Mouse (Mus musculus) heart, embryonic 11.5 days (tissue): ENCODE data around the gene Sypl. TPM values are rescaled to one million over a fixed set of nuclear protein-coding genes. Genes with fewer than 3 reads are reported as not detected.

Experiments used
- ATAC-seq: fragments of 200-750 bp; cut with Nextera tagmentation; replicated peaks from 2 replicates; pipeline ENCODE4 v1.8.0; 2017; ENCODE audit warnings: moderate library complexity; ENCODE audit not compliant: insufficient number of reproducible peaks, low FRiP score, low TSS enrichment
- H3K27ac ChIP-seq: fragments of 300-500 bp; sonication (generic); 2 replicates; pipeline ENCODE4 v1.5.1; 2014; ENCODE audit warnings: mild to moderate bottlenecking, low read depth, low read length
- H3K27me3 ChIP-seq: fragments of 300-500 bp; sonication (generic); 2 replicates; pipeline ENCODE4 v1.6.1; 2014; ENCODE audit warnings: mild to moderate bottlenecking, low read length, mixed read lengths; ENCODE audit not compliant: control insufficient read depth, insufficient read depth
- H3K36me3 ChIP-seq: fragments of 300-500 bp; sonication (generic); 2 replicates; pipeline ENCODE4 v1.6.1; 2014; ENCODE audit warnings: mild to moderate bottlenecking, low read length, moderate library complexity, mixed read lengths; ENCODE audit not compliant: control insufficient read depth, insufficient read depth
- H3K4me1 ChIP-seq: fragments of 300-500 bp; sonication (generic); 2 replicates; pipeline ENCODE4 v1.6.1; 2014; ENCODE audit warnings: low read length; ENCODE audit not compliant: control insufficient read depth, insufficient read depth
- H3K4me2 ChIP-seq: fragments of 300-500 bp; sonication (generic); 2 replicates; pipeline ENCODE4 v1.6.1; 2014; ENCODE audit warnings: mild to moderate bottlenecking, moderate library complexity
- H3K4me3 ChIP-seq: fragments of 300-500 bp; sonication (generic); 2 replicates; pipeline ENCODE4 v1.5.1; 2014; ENCODE audit warnings: low read depth, low read length
- H3K9ac ChIP-seq: fragments of 300-500 bp; sonication (generic); 2 replicates; pipeline ENCODE4 v1.6.1; 2014; ENCODE audit warnings: mild to moderate bottlenecking, low read depth, low read length, moderate library complexity
- H3K9me3 ChIP-seq: fragments of 300-500 bp; sonication (generic); replicated peaks from 2 replicates; pipeline ENCODE4 v1.6.1; 2016; ENCODE audit warnings: low read length; ENCODE audit not compliant: control insufficient read depth
- WGBS: fragments of 180-500 bp; shearing (Covaris S2); extraction: QIAGEN DNeasy Blood & Tissue Kit; methylation state at CpG from one replicate; pipeline ENCODE4 v1.1.7; 2014; ENCODE audit not compliant: insufficient replicate concordance; 5-methylcytosine and 5-hydroxymethylcytosine counted together
- polyA plus RNA-seq: library from polyadenylated mRNA; unstranded; fragments of >200 nt; fragmentation: Nextera tagmentation; extraction: Ambion mirVana; gene quantifications from 2 replicates; pipeline ENCODE4 v1.2.1, GENCODE M21; 2014

The Sypl gene
- polyA plus RNA-seq, 1 experiment from 2014 or later, result 85.0 TPM

GRCm38 (mm10) chr12:33000402-33000801, 46.7 kb downstream of the Sypl start:
- no peak overlapping the region for H3K4me2 ChIP-seq
- WGBS, result 42% methylated on average over 4 of the region's 4 CpGs
- ATAC-seq, result no peak
- H3K9ac ChIP-seq, result no peak overlapping the region
- no peaks in the 10 kb centered on the region for H3K27me3 ChIP-seq
- H3K9me3 ChIP-seq, result no peaks in the 10 kb centered on the region
- no peak overlapping the region for H3K4me3 ChIP-seq
- no peaks in the 10 kb centered on the region for H3K36me3 ChIP-seq
- no peaks in the 10 kb centered on the region for H3K4me1 ChIP-seq
- H3K27ac ChIP-seq, result no peak overlapping the region

GRCm38 (mm10) chr12:33003339-33003965, 49.8 kb downstream of the Sypl start:
- Histone ChIP-seq H3K9ac (no peak overlapping the region), H3K4me3 (no peak overlapping the region), H3K4me2 (no peak overlapping the region), H3K9me3 (no peaks in the 10 kb centered on the region), H3K27me3 (no peaks in the 10 kb centered on the region), H3K4me1 (no peaks in the 10 kb centered on the region), H3K36me3 (no peaks in the 10 kb centered on the region), H3K27ac (no peak overlapping the region)
- ATAC-seq, result no peak
- 63% methylated on average over 8 of the region's 8 CpGs for WGBS

- ATAC-seq, result no peak
- Histone ChIP-seq H3K9me3 (no peaks in the 10 kb centered on the region), H3K27ac (no peak overlapping the region), H3K9ac (no peak overlapping the region), H3K27me3 (no peaks in the 10 kb centered on the region), H3K36me3 (no peaks in the 10 kb centered on the region), H3K4me3 (no peak overlapping the region), H3K4me2 (no peak overlapping the region), H3K4me1 (no peaks in the 10 kb centered on the region)
- 73% methylated on average over 5 of the region's 5 CpGs for WGBS
These were observed 52.2 kb downstream of the Sypl start for GRCm38 (mm10) chr12:33005858-33006257.

- no peaks in the 10 kb centered on the region for H3K27me3 ChIP-seq
- H3K36me3 ChIP-seq, result no peaks in the 10 kb centered on the region
- H3K9me3 ChIP-seq, result no peaks in the 10 kb centered on the region
- H3K4me1 ChIP-seq, result no peaks in the 10 kb centered on the region
- no peak overlapping the region for H3K27ac ChIP-seq
- H3K4me3 ChIP-seq, result no peak overlapping the region
- WGBS, result 72% methylated on average over 2 of the region's 2 CpGs
- H3K9ac ChIP-seq, result no peak overlapping the region
- no peak for ATAC-seq
- H3K4me2 ChIP-seq, result no peak overlapping the region
These were observed 53.5 kb downstream of the Sypl start for GRCm38 (mm10) chr12:33007176-33007575.

GRCm38 (mm10) chr12:33008305-33009110, 54.8 kb downstream of the Sypl start:
- H3K9me3 ChIP-seq, result no peaks in the 10 kb centered on the region
- H3K9ac ChIP-seq, result no peak overlapping the region
- no peaks in the 10 kb centered on the region for H3K4me1 ChIP-seq
- no peaks in the 10 kb centered on the region for H3K27me3 ChIP-seq
- WGBS, result 51% methylated on average over 7 of the region's 7 CpGs
- no peaks in the 10 kb centered on the region for H3K36me3 ChIP-seq
- H3K27ac ChIP-seq, result no peak overlapping the region
- H3K4me3 ChIP-seq, result no peak overlapping the region
- ATAC-seq, result no peak
- H3K4me2 ChIP-seq, result no peak overlapping the region

GRCm38 (mm10) chr12:33009206-33009966, 55.7 kb downstream of the Sypl start:
- ATAC-seq, result no peak
- Histone ChIP-seq H3K4me3 (no peak overlapping the region), H3K4me1 (no peaks in the 10 kb centered on the region), H3K27ac (no peak overlapping the region), H3K9me3 (no peaks in the 10 kb centered on the region), H3K36me3 (no peaks in the 10 kb centered on the region), H3K9ac (no peak overlapping the region), H3K4me2 (no peak overlapping the region), H3K27me3 (no peaks in the 10 kb centered on the region)
- 87% methylated on average over 6 of the region's 6 CpGs for whole genome bisulfite sequencing

GRCm38 (mm10) chr12:33010026-33010425, 56.3 kb downstream of the Sypl start:
- no peak for ATAC-seq
- 23% methylated on average over 3 of the region's 3 CpGs for WGBS

GRCm38 (mm10) chr12:33014050-33014796, 60.5 kb downstream of the Sypl start:
- no peak for ATAC-seq
- Histone ChIP-seq H3K27me3 (no peaks in the 10 kb centered on the region), H3K9me3 (no peaks in the 10 kb centered on the region), H3K27ac (no peak overlapping the region), H3K4me3 (no peak overlapping the region), H3K9ac (no peak overlapping the region), H3K36me3 (no peaks in the 10 kb centered on the region), H3K4me1 (no peaks in the 10 kb centered on the region), H3K4me2 (no peak overlapping the region)
- WGBS, result 54% methylated on average over 7 of the region's 7 CpGs

More at GRCm38 (mm10) chr12:33010026-33010425, 56.3 kb downstream of the Sypl start:
- no peak overlapping the region for H3K4me3 ChIP-seq
- no peaks in the 10 kb centered on the region for H3K9me3 ChIP-seq
- H3K36me3 ChIP-seq, result no peaks in the 10 kb centered on the region
- H3K9ac ChIP-seq, result no peak overlapping the region
- H3K4me1 ChIP-seq, result no peaks in the 10 kb centered on the region
- no peak overlapping the region for H3K27ac ChIP-seq
- no peak overlapping the region for H3K4me2 ChIP-seq
- no peaks in the 10 kb centered on the region for H3K27me3 ChIP-seq
